Mouse (Mus musculus) effector memory CD4-positive, alpha-beta T cell, adult 5 months (primary cell): Measurements from ENCODE around the gene Clec4b1. TPM values are rescaled to one million over a fixed set of nuclear protein-coding genes. Genes with fewer than 3 reads are reported as not detected.

Experiments used
- polyA plus RNA-seq: library from polyadenylated mRNA; unstranded; fragments of 100-300 nt; shearing (Covaris generic); gene quantifications from one replicate; pipeline ENCODE4 v1.2.1, GENCODE M21; 2017

The Clec4b1 gene
- polyA plus RNA-seq = not detected

DNA sequence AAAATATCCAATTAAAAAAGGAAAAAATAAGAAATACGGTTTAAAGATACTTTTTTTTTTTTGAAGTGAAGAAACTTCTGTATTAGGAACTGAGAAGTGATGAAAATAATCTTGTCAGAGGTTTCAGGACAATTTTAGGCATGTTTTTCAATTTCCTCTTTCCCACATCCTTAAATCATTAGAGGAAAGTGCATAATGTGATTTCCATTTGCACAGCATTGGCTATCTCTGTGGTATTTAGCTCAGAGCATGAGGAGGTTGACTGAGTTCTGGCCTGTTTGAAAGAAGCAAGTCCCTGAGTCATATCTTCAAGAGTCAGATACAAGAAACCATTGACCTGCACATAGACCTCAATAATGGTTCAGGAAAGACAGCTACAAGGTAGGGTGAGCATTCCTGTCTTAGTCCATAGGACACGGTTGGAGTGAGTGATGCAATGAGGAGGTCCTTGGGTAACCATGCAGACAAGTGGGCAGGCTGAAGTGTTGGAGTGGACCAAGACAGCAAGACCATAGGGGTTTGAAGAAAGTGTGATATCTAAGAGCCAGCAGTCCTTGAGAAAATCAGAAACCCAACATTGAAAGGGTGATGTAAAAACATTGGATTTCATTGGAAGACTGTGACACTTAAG lies at the start of gene Clec4b1:
Gene Clec4b1 (plus strand): TSS at position 221 of the 631 bp plus-strand sequence.

GRCm38 (mm10) chr6:123106128-123106527 lies 56.4 kb downstream of the Clec4b1 start, which contains the start of gene Clec4a2:
TSS of gene Clec4a2 (plus strand) at chr6:123106428.

Other genes with a start within 250 kb of the Clec4b1 start
- 26.0 TPM for gene Slc2a3, start 248.3 kb upstream of the Clec4b1 start, polyA plus RNA-seq
- gene Foxj2, start 230.0 kb upstream of the Clec4b1 start, polyA plus RNA-seq = 38.5 TPM
- not detected for gene C3ar1, start 193.8 kb upstream of the Clec4b1 start, polyA plus RNA-seq
- 39.7 TPM for gene Necap1, start 175.5 kb upstream of the Clec4b1 start, polyA plus RNA-seq
- gene Clec4a1, start 128.1 kb upstream of the Clec4b1 start, polyA plus RNA-seq = not detected
- not detected for gene Clec4a3, start 97.4 kb upstream of the Clec4b1 start, polyA plus RNA-seq
- gene Clec4a4, start 59.6 kb upstream of the Clec4b1 start, polyA plus RNA-seq = not detected
- not detected for gene Clec4a2, start 56.5 kb downstream of the Clec4b1 start, polyA plus RNA-seq
- gene Clec4b2, start 122.9 kb downstream of the Clec4b1 start, polyA plus RNA-seq = not detected
- not detected for gene Clec4n, start 179.9 kb downstream of the Clec4b1 start, polyA plus RNA-seq
- gene Clec4d, start 212.1 kb downstream of the Clec4b1 start, polyA plus RNA-seq = not detected
- gene Clec4e, start 239.9 kb downstream of the Clec4b1 start, polyA plus RNA-seq = 0.16 TPM